Mouse (Mus musculus): ENCODE measurements around the gene Rufy3. TPM values are rescaled to one million over a fixed set of nuclear protein-coding genes. Genes with fewer than 3 reads are reported as not detected.
"Not testable (repeated sequence)": the region's sequence is repeated elsewhere in the genome, so short reads cannot be mapped to it uniquely, and the experiment has no call there.

The Rufy3 gene
- 4.1 and 4.6 TPM in 2 replicates for polyA plus RNA-seq (2012; rRNA removed)

DNA sequence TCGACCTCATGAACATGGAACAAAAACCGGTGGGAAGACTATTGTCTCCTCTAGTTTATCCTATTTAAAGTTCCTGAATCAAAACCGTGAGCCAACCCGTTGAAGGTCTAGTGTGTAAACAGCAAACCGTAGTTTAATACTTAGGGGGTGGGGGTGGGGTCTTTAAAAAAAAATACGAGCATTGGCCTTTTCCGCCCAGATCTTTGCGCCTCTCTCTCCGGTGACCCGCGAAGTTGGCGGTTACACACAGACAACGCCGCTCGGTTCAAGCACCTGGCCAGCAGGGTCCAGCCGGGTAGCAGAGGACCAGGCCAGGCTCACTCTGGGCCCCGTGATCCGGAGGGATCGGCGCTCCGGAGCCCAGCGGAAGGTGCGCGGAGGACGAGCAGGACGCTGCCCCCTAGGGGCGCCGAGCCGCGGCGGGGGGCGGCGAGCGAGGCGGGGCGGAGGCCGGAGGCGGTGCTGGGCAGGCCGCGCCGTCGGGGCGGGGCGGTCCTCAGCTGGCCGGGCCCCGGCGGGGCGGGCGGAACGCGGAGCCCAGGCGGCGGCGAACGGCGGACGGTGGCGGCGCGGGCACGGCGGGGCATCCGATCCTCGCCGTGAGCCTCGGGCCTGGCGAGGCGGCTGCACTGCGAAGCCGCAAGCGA lies at the start of gene Rufy3:
Gene Rufy3, plus strand, starts transcription at position 540 of the 647 bp plus-strand sequence.
- Histone ChIP-seq H3K4me1 (ENCODE audit: control insufficient read depth, insufficient read depth, low read length) (peaks cover 6% of the 10 kb centered on the region), H3K4me3 (replicated peaks; ENCODE audit: extremely low read depth, low read depth, low read length) (peak within 1 kb of the TSS; percentile 97)
- peak; percentile 86 for DNase-seq
- TF ChIP-seq CTCF (IDR thresholded peaks at IDR 0.05; ENCODE audit: insufficient read depth, low read length), result no peak
- peak; percentile 60; the same call in 1 of the 2 replicates for TF ChIP-seq POLR2A (IDR thresholded peaks at IDR 0.05; ENCODE audit: borderline replicate concordance, extremely low read depth, low read depth, low read length)
- 3% methylated on average over 70 of the region's 71 CpGs for WGBS

DNA sequence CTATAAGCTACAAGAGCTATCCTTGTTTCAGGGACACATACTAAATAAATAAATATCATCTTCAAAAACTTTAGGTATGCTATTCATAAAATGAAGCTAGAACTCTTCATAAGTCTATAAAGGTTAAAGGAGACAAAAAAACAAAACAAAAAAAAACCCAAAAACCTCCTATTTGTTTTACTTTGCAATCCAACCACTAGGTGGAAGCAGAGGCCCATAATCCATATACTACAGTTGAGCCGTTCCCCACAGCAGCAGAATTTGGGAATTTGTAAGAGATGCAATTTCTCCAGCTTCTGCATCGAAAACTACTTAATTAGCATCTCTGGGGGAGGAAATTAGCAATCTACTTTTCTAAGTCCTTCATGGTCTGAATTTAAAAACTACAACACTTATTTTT lies 45.6 kb upstream of the Rufy3 start:
- no peaks in the 10 kb centered on the region for H3K4me1 ChIP-seq (ENCODE audit: control insufficient read depth, insufficient read depth, low read length)
- no peak overlapping the region for H3K4me3 ChIP-seq (replicated peaks; ENCODE audit: extremely low read depth, low read depth, low read length)
- no peak for TF ChIP-seq POLR2A (IDR thresholded peaks at IDR 0.05; ENCODE audit: borderline replicate concordance, extremely low read depth, low read depth, low read length)
- TF ChIP-seq CTCF (IDR thresholded peaks at IDR 0.05; ENCODE audit: insufficient read depth, low read length), result no peak
- no peak for DNase-seq
- WGBS, result 3% methylated on average over 2 of the region's 2 CpGs

DNA sequence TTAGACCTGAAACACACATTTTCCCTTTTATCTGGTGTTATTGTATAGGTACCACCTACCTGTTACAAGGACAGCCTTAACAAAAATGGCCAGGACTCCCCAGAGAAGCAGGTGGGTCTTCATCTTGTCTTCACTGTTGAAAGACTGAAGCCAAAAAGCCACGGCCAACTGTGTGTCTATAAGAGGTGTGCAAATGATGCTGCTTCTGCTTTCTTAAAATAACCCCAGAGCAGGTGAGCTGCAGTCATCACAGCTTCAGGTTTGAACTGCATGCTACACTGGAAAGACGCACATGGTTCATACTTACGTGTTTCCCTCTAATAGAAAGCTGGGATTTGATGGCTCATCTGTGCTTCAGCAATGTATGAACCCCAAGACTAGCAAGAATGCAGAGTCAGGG lies 37.2 kb upstream of the Rufy3 start, which contains the start of gene Jchain:
Gene Jchain, minus strand, starts transcription at position 235 of the 400 bp plus-strand sequence.
- TF ChIP-seq CTCF (IDR thresholded peaks at IDR 0.05; ENCODE audit: insufficient read depth, low read length), result no peak
- TF ChIP-seq POLR2A (IDR thresholded peaks at IDR 0.05; ENCODE audit: borderline replicate concordance, extremely low read depth, low read depth, low read length), result no peak
- Histone ChIP-seq H3K4me1 (ENCODE audit: control insufficient read depth, insufficient read depth, low read length) (no peaks in the 10 kb centered on the region), H3K4me3 (replicated peaks; ENCODE audit: extremely low read depth, low read depth, low read length) (no peak within 1 kb of the TSS)
- no peak for DNase-seq
- WGBS, result 84% methylated on average over 3 of the region's 3 CpGs

DNA sequence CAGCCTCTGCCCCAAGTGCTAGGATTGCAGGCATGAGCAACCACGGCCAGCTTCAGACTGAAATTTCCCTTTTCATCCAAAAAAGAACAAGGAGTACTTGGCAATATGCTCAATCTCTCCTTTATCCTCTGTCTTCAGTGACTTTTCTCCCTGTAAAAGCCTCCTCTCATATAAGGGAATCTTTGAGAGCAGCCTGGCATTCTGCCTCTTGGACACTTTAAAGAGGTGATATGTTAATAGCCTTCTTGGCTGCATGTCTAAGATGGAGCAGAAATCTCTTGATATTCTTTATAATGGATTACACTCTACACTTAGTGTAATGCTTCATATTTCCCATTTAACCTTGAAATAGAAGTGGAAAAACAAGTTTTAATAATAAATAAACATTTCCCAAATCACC lies 33.9 kb upstream of the Rufy3 start:
- 57% methylated on average over 1 of the region's 1 CpGs for WGBS
- H3K4me3 ChIP-seq (replicated peaks; ENCODE audit: extremely low read depth, low read depth, low read length), result no peak overlapping the region
- no peak for TF ChIP-seq POLR2A (IDR thresholded peaks at IDR 0.05; ENCODE audit: borderline replicate concordance, extremely low read depth, low read depth, low read length)
- TF ChIP-seq CTCF (IDR thresholded peaks at IDR 0.05; ENCODE audit: insufficient read depth, low read length), result no peak
- H3K4me1 ChIP-seq (ENCODE audit: control insufficient read depth, insufficient read depth, low read length), result no peaks in the 10 kb centered on the region
- no peak for DNase-seq

DNA sequence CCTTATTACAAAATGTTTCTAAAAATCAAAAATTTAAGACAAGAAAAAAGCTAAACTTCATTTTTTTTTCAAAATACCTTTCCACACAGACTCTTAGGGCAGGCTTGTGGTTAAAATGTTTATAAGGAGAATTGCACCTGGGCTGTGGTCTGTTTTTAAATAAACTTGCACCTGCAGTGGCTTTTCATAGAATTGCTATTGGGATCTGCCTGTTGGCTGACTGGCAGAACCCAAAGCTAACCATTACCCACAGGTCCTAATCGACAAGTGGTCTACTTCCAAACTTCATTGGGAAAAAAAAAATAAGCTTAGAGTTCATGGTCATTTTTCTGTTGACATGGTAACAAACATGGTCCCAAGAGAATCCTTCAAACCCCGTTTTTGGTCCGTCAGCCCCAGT lies 30.1 kb upstream of the Rufy3 start:
- no peak for TF ChIP-seq CTCF (IDR thresholded peaks at IDR 0.05; ENCODE audit: insufficient read depth, low read length)
- TF ChIP-seq POLR2A (IDR thresholded peaks at IDR 0.05; ENCODE audit: borderline replicate concordance, extremely low read depth, low read depth, low read length), result no peak
- DNase-seq, result no peak
- WGBS, result 47% methylated on average over 3 of the region's 3 CpGs
- H3K4me1 ChIP-seq (ENCODE audit: control insufficient read depth, insufficient read depth, low read length), result no peaks in the 10 kb centered on the region
- H3K4me3 ChIP-seq (replicated peaks; ENCODE audit: extremely low read depth, low read depth, low read length), result no peak overlapping the region

DNA sequence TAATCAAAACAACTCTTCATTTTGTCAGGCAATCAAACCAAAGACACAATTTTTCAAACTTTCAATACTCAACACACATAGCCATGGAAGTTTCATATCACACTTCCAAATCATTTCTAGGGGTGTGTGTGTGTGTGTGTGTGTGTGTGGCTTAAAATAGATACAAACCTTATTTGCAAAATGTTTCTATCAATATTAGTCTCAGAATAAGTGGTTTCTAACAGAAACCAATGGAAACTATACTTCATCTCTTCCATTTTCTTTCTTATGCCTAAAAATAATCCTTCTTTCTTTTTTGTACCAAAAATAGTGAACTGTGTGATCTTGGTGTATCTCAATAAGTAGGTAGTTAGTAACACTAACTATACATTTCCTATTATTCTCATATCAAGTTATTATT lies 24.0 kb upstream of the Rufy3 start:
- no peak for TF ChIP-seq POLR2A (IDR thresholded peaks at IDR 0.05; ENCODE audit: borderline replicate concordance, extremely low read depth, low read depth, low read length)
- TF ChIP-seq CTCF (IDR thresholded peaks at IDR 0.05; ENCODE audit: insufficient read depth, low read length), result no peak
- DNase-seq, result no peak
- Histone ChIP-seq H3K4me3 (replicated peaks; ENCODE audit: extremely low read depth, low read depth, low read length) (no peak overlapping the region), H3K4me1 (ENCODE audit: control insufficient read depth, insufficient read depth, low read length) (no peaks in the 10 kb centered on the region)

DNA sequence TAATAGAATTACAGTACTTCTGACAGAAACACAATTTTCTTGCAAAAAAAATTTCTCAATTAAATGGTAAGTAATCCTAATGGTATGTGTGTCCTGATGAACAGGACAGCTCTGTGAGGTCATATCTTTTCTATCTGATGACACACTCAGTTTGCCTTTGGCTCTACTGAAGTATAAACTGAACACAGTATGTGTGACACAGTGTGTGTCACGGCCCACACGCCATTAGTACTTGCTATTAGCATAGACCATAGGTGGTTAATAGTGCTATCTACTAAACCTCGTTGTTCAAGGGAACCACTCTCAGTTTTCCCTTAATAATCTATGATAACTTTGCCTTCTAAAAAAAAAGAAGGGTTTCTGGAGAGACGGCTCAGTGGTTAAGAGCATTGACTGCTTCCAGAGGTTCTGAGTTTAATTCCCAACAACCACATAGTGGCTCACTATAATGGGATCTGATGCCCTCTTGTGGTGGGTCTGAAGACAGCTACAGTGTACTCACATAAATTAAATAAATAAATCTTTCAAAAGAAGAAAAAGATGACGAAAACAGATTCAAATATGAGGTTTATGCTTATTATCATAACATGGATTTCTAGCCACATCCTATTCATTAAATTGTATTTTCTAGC lies 22.1 kb upstream of the Rufy3 start:
- no peak overlapping the region for H3K4me3 ChIP-seq (replicated peaks; ENCODE audit: extremely low read depth, low read depth, low read length)
- no peak for DNase-seq
- WGBS, result 50% methylated on average over 5 of the region's 5 CpGs
- TF ChIP-seq POLR2A (IDR thresholded peaks at IDR 0.05; ENCODE audit: borderline replicate concordance, extremely low read depth, low read depth, low read length) (no peak), CTCF (IDR thresholded peaks at IDR 0.05; ENCODE audit: insufficient read depth, low read length) (no peak; the same call in 1 of the 2 replicates)
- no peaks in the 10 kb centered on the region for H3K4me1 ChIP-seq (ENCODE audit: control insufficient read depth, insufficient read depth, low read length)

DNA sequence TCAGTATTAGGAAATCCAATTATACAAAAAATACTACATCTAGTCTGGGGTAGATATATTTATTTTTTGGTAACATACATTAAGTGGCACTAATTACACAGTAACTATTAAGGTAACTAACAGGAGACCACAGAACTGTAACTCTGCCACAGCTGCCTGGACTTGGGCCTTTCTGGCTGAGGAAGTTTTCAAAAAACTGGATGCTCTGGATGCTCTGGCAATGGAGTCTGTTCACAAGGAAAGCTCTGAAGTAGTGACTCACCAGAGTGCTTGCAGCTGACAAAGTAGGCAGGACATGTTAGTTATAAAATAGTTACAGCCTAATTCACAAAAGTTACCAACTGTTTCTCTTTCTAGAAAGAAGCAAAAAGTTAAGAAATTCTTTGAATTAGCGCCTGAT lies 20.4 kb upstream of the Rufy3 start:
- H3K4me1 ChIP-seq (ENCODE audit: control insufficient read depth, insufficient read depth, low read length); DNase-seq; H3K4me3 ChIP-seq (replicated peaks; ENCODE audit: extremely low read depth, low read depth, low read length): not testable (repeated sequence)
- 96% methylated on average over 1 of the region's 1 CpGs for WGBS

DNA sequence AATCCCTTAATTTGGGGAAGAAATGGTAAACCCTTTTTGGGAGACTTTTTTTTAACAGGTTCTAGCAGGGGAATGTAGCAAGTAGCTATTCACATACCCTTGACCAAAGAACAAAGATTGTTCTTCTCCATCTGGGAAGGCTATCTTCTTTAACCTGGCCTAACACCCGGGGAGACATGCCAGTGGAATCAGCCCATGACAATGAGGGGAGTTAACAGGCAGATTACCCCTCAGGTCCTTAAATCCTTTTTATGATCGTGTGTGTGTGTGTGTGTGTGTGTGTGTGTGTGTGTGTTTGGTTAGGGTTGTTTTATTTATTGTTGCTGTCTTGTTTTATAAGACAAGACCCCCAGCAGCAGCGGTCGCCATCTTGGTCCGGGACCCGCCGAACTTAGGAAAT lies 19.3 kb upstream of the Rufy3 start:
- H3K4me3 ChIP-seq (replicated peaks; ENCODE audit: extremely low read depth, low read depth, low read length), result no peak overlapping the region
- 84% methylated on average over 7 of the region's 7 CpGs for WGBS
- DNase-seq, result no peak
- TF ChIP-seq CTCF (IDR thresholded peaks at IDR 0.05; ENCODE audit: insufficient read depth, low read length) (no peak), POLR2A (IDR thresholded peaks at IDR 0.05; ENCODE audit: borderline replicate concordance, extremely low read depth, low read depth, low read length) (no peak)
- H3K4me1 ChIP-seq (ENCODE audit: control insufficient read depth, insufficient read depth, low read length), result no peaks in the 10 kb centered on the region

Measured in lung, adult 2 months (tissue).